Mouse (Mus musculus) Patski (cell line): ENCODE results near the gene Cep112. TPM values are rescaled to one million over a fixed set of nuclear protein-coding genes. Genes with fewer than 3 reads are reported as not detected.

Experiments used
- ATAC-seq: fragments of 100-300 bp; one replicate; pipeline ENCODE4 v1.8.0; 2021
- CTCF ChIA-PET: fragments of 350-600 bp; sonication (Branson Sonifier 250); formaldehyde crosslinking; loops from one replicate; lab custom pipeline; 2022; ENCODE audit warnings: inconsistent platforms; lab: Charles Lee
- POLR2A ChIA-PET: fragments of 350-600 bp; sonication (Branson Sonifier 250); formaldehyde crosslinking; loops from one replicate; lab custom pipeline; 2022; ENCODE audit warnings: antibody characterized with exemption, inconsistent platforms; lab: Charles Lee
- DNase-seq: peaks from one replicate; pipeline ENCODE4 v3.0.0-alpha.2; 2011; ENCODE audit warnings: low read depth, low spot score
- H3K27me3 ChIP-seq: fragments of 371-371 bp; one replicate; pipeline ENCODE4 v1.5.1; 2021
- CTCF ChIP-seq: fragments of 100-300 bp; IDR thresholded peaks from one replicate; pipeline ENCODE4 v1.5.1; 2021
- in situ Hi-C: fragments of 300-500 bp; cut with MboI; formaldehyde crosslinking; loops from 3 replicates; pipeline ENCODE4 v1.11.1; 2018; ENCODE audit warnings: low pct_unique_long_range_greater_than_20kb, mixed read lengths
- polyA plus RNA-seq: library from polyadenylated mRNA; unstranded; gene quantifications from one replicate; pipeline ENCODE4 v1.2.3, GENCODE M21; 2021

Gene Cep112
- polyA plus RNA-seq, 1 experiment from 2014 or later, result 9.7 TPM

DNA sequence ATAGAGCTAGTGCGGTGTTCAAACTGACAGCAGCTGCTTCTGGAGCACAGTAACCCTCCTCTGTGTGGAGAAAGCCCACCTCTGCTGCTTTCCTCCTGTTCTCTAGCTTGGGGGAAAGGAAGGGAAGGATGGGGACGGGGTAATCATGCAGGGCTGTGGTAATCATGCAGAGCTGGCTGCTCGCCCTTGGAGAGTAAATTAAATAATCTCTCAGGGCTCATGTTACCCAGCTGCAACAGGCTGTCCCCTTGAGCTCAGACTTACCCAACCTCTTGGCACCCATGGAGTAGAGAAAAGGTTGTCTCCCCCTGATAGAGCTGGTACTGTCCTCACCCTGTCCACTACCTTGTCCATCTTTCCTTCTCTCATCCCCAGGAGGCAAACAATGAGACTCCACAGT lies 345.1 kb downstream of the Cep112 start:
- ATAC-seq, result no peak
- H3K27me3 ChIP-seq, result no peaks in the 10 kb centered on the region
- no peak for DNase-seq
- CTCF ChIA-PET, result no interaction called here
- TF ChIP-seq CTCF, result no peak
- POLR2A ChIA-PET, result interaction anchor here (0.6 kb wide), 1 partner anchor 17 kb away, joined by 3 read pairs; no protein-coding TSS in a partner anchor
- in situ Hi-C loops, result no loop called here

DNA sequence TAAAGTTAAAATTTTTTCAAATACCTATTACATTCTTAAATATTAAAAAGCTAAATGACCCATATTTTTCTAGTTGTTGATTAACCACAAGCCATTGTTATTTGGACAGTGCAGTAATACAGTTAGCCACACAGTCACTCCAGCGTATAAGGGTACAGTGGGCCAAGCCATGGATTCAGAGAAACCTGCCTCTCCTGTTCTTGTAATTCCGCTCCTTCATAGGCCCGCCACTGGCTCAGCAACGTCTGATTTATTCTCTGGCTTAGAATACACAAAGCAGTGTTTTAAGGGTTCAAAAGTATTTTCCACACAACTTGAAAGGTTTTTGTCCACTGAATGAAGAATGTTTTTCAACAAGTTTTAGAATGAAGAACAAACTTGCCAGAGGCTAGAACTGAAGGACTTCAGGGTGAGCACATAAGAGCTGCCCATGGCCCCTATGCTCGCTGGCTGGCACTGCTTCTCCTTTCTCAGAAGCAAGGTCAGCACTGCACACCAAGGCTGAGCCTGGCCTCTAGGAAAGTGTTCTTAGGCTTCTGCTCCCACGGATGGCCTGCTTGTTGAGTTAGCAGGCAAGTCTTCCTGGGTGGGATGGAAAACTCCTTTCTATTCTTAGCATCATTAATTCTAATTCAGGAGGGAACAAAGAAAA lies 349.2 kb downstream of the Cep112 start:
- no peaks in the 10 kb centered on the region for H3K27me3 ChIP-seq
- DNase-seq (no peak), ATAC-seq (no peak)
- in situ Hi-C loops, result no loop called here
- CTCF ChIA-PET, result interaction anchor here (1.2 kb wide), 1 partner anchor 14 kb away, joined by 3 read pairs; no protein-coding TSS in a partner anchor
- no peak for TF ChIP-seq CTCF
- POLR2A ChIA-PET, result no interaction called here

DNA sequence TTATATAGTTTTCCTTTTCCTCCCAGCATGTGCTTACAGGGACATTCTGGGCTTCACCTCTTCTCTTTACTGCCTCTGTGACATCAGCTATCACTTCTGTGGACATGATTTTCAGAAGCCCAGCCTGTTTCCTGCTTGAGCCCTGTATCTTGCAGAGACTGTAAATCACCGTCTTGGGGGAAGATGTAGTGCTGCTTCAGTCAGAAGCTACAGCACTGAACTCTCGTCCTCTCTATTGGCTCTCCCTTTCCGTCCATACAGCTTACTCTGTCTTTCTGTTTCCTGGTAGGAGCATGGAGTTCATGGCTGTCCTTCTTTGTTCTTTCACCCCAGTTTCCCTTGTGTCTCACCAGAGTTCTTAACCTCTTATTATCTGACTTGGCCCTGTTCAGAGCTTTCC lies 352.2 kb downstream of the Cep112 start:
- TF ChIP-seq CTCF, result no peak
- ATAC-seq, result no peak
- DNase-seq, result no peak
- ChIA-PET CTCF (no interaction called here), POLR2A (no interaction called here)
- H3K27me3 ChIP-seq, result no peaks in the 10 kb centered on the region
- in situ Hi-C loops, result no loop called here

DNA sequence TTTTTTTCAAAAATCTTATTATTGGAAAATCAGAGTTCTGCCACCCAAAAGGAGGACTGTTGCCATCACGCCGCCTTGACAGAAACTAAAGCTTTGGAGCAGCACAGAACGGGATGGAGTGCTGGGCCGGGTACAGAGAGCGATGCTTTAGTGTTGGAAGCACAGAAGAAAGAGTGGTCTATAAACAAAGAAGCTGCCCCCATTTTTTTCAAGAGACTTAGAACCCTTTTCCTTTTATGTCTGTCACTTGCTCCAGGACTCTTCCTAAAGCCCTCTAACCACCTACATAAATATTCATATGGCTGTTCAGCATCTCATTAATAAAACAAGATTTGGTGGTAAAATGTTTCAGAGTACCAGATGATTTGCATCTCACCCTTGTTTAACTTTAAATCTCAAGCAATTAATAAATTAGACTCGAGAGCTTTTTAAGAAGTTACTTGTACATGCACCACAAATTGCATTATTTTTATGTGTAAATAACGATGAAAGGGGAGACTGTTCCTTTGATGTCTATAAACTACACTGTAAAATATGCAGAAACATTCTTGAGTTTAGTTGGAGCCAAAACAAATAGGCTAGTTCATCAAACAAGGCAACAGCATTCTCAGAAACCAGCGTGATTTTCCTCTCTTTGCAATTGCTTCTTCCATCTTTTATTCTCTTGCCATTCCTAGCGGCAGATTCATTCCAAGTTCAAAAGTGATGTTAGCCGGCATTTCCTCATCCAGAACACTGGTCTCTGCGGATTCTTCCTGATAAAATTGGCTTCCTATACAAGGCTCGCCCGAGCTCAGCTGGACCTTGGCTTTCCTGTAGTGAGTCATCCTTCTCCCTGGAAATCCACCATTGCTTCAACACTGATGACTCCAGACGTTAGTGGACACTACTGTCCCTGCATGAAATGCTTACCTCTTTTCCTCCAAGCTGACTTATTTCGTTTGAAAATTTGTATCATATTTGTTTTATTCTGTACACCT lies 355.6 kb downstream of the Cep112 start:
- ChIA-PET POLR2A (no interaction called here), CTCF (no interaction called here)
- no peaks in the 10 kb centered on the region for H3K27me3 ChIP-seq
- in situ Hi-C loops, result no loop called here
- no peak for DNase-seq
- no peak for TF ChIP-seq CTCF
- ATAC-seq, result no peak

DNA sequence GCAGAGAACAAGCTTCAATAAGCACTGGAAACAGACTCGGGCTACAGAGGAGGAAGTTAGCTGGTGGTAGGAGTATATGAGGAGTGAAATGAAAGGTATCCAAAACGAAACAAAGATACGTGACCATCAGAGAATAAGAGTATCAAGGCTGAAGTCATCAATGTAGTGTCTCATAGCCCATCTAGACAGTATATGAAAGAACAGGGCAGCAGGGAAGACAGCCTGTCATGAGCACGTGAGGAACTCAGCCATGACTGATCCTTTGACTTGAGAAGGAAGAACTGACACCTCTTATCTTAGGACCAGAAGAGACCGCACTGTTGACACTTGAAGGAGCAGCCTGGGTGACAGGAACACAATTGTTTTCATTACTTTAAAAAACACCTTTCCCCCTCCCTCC lies 373.4 kb downstream of the Cep112 start:
- in situ Hi-C loops, result no loop called here
- DNase-seq, result no peak
- no peak for ATAC-seq
- no peak for TF ChIP-seq CTCF
- H3K27me3 ChIP-seq, result no peaks in the 10 kb centered on the region
- ChIA-PET POLR2A (no interaction called here), CTCF (interaction anchor here (1.2 to 1.5 kb wide), 2 partner anchors 24 to 35 kb away, joined by 3 to 4 read pairs; no protein-coding TSS in a partner anchor)

DNA sequence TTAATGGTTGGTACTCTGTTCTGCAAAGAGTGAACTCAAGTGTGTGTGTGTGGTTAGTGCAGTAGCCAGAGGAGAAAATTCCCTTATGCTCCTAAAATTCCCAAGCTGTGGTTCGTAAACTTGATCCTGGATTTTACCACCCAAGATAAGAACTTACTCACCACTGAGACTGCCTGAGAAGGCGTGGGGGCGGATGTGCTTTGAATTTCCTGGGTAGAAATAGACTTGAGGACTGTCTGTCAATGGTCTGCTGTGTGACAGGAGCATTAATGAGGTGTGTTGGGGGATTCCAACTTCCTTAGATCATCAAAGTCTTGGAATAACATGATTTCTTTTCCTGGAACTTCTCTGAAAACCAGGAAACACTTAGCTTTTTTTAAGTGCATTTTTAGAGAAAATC lies 374.7 kb downstream of the Cep112 start:
- DNase-seq (no peak), ATAC-seq (no peak)
- ChIA-PET CTCF (no interaction called here), POLR2A (no interaction called here)
- in situ Hi-C loops, result no loop called here
- H3K27me3 ChIP-seq, result no peaks in the 10 kb centered on the region
- no peak for TF ChIP-seq CTCF

DNA sequence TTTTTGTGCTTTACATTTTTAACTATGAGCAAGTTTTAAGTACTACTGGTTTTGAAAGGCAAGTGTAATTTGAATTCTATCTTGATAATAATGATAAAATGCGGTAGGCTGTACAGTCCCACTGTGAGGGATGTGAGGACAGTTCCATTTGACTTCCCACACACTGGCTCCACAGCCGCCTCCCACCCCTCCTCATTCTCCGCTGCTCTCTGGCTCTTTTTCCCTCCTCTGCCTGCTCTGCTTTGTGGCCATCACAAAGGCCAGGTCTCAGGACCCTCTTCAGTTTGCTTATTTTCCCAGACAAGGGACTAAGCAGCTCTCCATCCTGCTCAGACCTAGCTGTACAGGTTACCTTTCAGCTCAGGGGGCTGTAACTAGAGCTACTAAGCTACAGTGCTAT lies 379.0 kb downstream of the Cep112 start:
- no peak for ATAC-seq

DNA sequence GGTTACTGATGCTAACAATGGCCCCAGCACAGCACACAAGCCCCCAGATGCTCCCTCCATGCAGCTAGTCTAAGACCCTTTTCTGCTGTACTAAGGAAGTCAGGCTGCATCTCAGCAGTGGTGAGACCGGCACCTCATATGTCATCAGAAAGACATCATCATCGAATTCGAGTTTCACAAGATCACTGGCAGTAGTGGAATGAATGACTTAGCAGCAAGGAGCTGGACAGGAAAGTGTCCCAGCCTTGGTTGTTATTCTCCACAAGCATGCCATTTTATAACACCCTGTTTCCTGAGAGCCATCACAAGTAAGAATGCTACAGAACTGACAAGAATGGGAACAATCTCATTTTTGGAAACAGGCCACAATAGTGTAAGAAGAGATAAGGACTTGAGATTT lies 381.0 kb downstream of the Cep112 start:
- TF ChIP-seq CTCF, result no peak
- no peak for ATAC-seq
- CTCF ChIA-PET, result no interaction called here
- H3K27me3 ChIP-seq, result no peaks in the 10 kb centered on the region
- DNase-seq, result no peak
- in situ Hi-C loops, result no loop called here
- POLR2A ChIA-PET, result no interaction called here

More for the DNA sequence above, 379.0 kb downstream of the Cep112 start:
- H3K27me3 ChIP-seq, result no peaks in the 10 kb centered on the region
- CTCF ChIA-PET, result interaction anchor here (1.3 to 1.8 kb wide), 3 partner anchors 11 to 13 kb away, joined by 3 to 4 read pairs (median 3); no protein-coding TSS in a partner anchor
- no peak for TF ChIP-seq CTCF
- in situ Hi-C loops, result no loop called here
- DNase-seq, result no peak
- POLR2A ChIA-PET, result no interaction called here

DNA sequence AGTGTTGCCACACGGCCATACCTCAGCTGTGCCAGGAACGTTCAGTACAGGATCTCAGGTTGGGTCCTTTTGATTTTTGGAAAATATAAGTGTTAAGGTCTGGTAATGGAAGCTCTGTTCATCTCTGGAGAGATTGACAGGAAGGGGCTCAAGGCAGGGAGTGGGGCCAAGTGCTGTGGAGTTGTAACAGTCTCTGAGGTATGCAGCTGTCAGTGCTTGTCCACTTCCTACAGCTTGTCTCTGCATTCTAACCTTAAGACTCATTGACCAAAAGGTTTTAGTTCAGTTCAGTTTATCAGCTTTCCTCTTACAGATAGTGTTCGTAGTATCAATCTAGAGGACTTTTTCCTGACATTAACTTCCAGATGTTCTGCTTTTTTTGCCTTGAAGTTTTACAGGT lies 384.6 kb downstream of the Cep112 start:
- no peaks in the 10 kb centered on the region for H3K27me3 ChIP-seq
- DNase-seq (no peak), ATAC-seq (no peak)
- ChIA-PET CTCF (no interaction called here), POLR2A (no interaction called here)
- in situ Hi-C loops, result no loop called here
- no peak for TF ChIP-seq CTCF

DNA sequence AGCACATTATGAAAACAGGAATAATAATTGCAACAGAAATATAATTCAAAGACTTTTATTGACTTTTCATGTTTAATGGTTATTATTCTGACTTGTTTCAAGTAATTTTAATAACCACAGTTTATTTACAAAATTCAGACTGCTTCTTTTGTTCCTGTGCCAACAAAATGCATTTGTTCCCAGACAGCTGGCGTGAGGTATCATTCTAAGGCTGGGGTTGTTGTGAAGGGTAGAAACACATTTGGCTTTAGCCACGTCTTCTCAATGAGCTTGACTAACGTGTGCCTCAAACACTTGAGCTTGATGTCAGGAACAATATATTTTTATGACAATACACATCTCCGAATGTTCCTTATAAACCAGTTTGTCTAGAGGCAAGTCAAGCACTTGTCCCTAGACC lies 396.8 kb downstream of the Cep112 start:
- ATAC-seq (no peak), DNase-seq (no peak)
- ChIA-PET POLR2A (no interaction called here), CTCF (interaction anchor here (1.1 kb wide), 1 partner anchor 17 kb away, joined by 3 read pairs; no protein-coding TSS in a partner anchor)
- in situ Hi-C loops, result no loop called here
- no peak for TF ChIP-seq CTCF
- H3K27me3 ChIP-seq, result no peaks in the 10 kb centered on the region

DNA sequence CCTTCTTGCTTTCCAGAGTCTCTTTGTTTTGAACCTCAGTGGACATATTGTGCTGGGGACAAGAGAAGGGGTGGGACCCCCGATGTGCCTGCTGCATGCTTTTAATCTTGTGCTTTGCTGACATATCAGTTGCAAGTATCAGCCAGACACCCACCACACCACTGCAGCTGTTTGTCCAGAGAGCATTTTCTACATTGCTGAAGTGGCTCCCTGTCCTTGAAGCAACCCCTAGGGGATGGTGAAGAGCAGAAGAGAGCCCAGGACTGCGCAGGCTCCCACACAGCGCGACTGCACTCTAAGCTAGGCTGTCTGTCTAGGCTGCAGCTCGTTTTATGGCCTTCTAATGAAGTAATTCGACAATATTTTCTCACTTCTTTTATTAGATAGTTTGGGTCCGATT lies 397.3 kb downstream of the Cep112 start:
- DNase-seq (no peak), ATAC-seq (no peak)
- in situ Hi-C loops, result no loop called here

More for the DNA sequence above, 397.3 kb downstream of the Cep112 start:
- no peaks in the 10 kb centered on the region for H3K27me3 ChIP-seq
- no peak for TF ChIP-seq CTCF
- CTCF ChIA-PET, result interaction anchor here (1.1 to 1.4 kb wide), 2 partner anchors 17 to 24 kb away, joined by 3 to 4 read pairs; no protein-coding TSS in a partner anchor
- POLR2A ChIA-PET, result no interaction called here
